Mouse (Mus musculus): Measurements from ENCODE around the gene Slc38a5.

Slc38a5 gene

DNA sequence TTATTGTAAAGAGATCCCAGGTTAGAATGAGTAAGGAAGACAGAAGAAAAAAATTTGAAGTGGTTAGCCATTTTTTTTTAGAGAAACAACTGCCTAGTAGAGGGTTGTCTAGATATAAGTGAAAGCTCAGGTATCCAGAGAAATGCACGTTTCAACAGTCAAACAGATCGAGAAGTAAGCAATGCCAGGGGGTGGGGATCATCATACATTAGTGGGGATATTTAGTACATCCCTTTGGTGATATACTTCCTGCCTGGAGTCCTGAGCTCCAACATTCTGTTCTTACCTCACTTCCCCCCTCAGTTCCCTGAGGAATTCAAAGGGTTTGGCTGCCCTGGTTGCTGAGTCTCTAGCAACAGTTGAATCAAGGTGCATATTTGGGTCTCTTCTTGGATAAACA, 56.2 kb downstream of the Slc38a5 start, which contains the start of gene Ssxb10:
Gene Ssxb10 (plus strand): TSS at position 301 of the 400 bp plus-strand sequence.
- DNase-seq, result no peak
